Mouse (Mus musculus) midbrain, embryonic 14.5 days (tissue): Measurements from ENCODE around the gene Oas1h. TPM values are rescaled to one million over a fixed set of nuclear protein-coding genes. Genes with fewer than 3 reads are reported as not detected.
"Not testable (repeated sequence)": the region's sequence is repeated elsewhere in the genome, so short reads cannot be mapped to it uniquely, and the experiment has no call there.

Experiments used
- ATAC-seq: fragments of 200-750 bp; cut with Nextera tagmentation; 2 replicates; pipeline ENCODE4 v1.8.0; 2017; ENCODE audit warnings: moderate number of reproducible peaks, moderate library complexity; ENCODE audit not compliant: low FRiP score, low TSS enrichment
- DNase-seq: peaks from one replicate; pipeline ENCODE4 v3.0.0-alpha.2; 2015
- H3K27ac ChIP-seq: fragments of 300-500 bp; sonication (generic); replicated peaks from 2 replicates; pipeline ENCODE4 v1.5.1; 2014; ENCODE audit warnings: mild to moderate bottlenecking, low read depth, low read length, moderate library complexity
- H3K27me3 ChIP-seq: fragments of 300-500 bp; sonication (generic); 2 replicates; pipeline ENCODE4 v1.6.1; 2014; ENCODE audit warnings: low read length, control low read depth, mixed read lengths; ENCODE audit not compliant: control insufficient read depth, insufficient read depth
- H3K36me3 ChIP-seq: fragments of 300-500 bp; sonication (generic); 2 replicates; pipeline ENCODE4 v1.6.1; 2014; ENCODE audit warnings: low read length, control low read depth; ENCODE audit not compliant: control insufficient read depth, insufficient read depth
- H3K4me1 ChIP-seq: fragments of 300-500 bp; sonication (generic); 2 replicates; pipeline ENCODE4 v1.6.1; 2014; ENCODE audit warnings: mild to moderate bottlenecking, antibody characterized with exemption, low read length, control low read depth; ENCODE audit not compliant: control insufficient read depth, insufficient read depth
- H3K4me2 ChIP-seq: fragments of 300-500 bp; sonication (generic); 2 replicates; pipeline ENCODE4 v1.6.1; 2014; ENCODE audit warnings: mild to moderate bottlenecking, low read length, moderate library complexity
- H3K4me3 ChIP-seq: fragments of 300-500 bp; sonication (generic); replicated peaks from 2 replicates; pipeline ENCODE4 v1.5.1; 2014; ENCODE audit warnings: low read depth, low read length
- H3K9ac ChIP-seq: fragments of 300-500 bp; sonication (generic); replicated peaks from 2 replicates; pipeline ENCODE4 v1.6.1; 2014; ENCODE audit warnings: mild to moderate bottlenecking, low read length, moderate library complexity
- H3K9me3 ChIP-seq: fragments of 300-500 bp; sonication (generic); 2 replicates; pipeline ENCODE4 v1.6.1; 2016; ENCODE audit warnings: low read length, control low read depth, mixed read lengths; ENCODE audit not compliant: control insufficient read depth
- WGBS: fragments of 180-500 bp; shearing (Covaris S2); extraction: QIAGEN DNeasy Blood & Tissue Kit; methylation state at CpG from one replicate; pipeline ENCODE4 v1.1.7; 2014; 5-methylcytosine and 5-hydroxymethylcytosine counted together
- polyA plus RNA-seq: library from polyadenylated mRNA; unstranded; fragments of >200 nt; fragmentation: Nextera tagmentation; extraction: Ambion mirVana; gene quantifications from 2 replicates; pipeline ENCODE4 v1.2.1, GENCODE M21; 2014

Gene Oas1h
- polyA plus RNA-seq, 1 experiment from 2014 or later = not detected

DNA sequence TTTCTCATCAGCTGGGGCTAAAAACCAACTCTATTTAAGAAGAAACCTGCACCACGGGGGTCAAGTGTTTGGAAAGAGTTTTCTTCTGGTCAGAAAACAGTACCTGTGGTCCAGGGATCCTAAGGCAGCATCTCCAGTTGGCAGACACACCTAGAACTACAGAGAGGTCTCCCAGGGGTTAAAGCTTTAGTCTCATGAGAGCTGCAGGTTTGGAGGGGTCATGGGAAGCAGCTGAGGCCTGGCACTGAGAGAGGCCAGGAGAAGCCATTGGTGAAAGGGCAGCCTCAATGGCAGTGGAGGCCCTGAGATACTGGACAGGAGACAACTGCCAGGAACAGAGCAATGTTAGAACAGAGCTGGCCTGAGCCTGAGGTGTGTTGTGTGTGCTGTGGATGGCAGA lies 39.4 kb downstream of the Oas1h start:
- no peaks in the 10 kb centered on the region for H3K4me1 ChIP-seq
- no peak overlapping the region for H3K27ac ChIP-seq
- 56% methylated on average over 1 of the region's 1 CpGs for WGBS
- no peak for ATAC-seq
- no peaks in the 10 kb centered on the region for H3K36me3 ChIP-seq
- no peak overlapping the region for H3K4me3 ChIP-seq
- DNase-seq = no peak
- H3K9me3 ChIP-seq = no peaks in the 10 kb centered on the region
- H3K4me2 ChIP-seq = no peak overlapping the region
- H3K9ac ChIP-seq = no peak overlapping the region
- H3K27me3 ChIP-seq = no peaks in the 10 kb centered on the region

DNA sequence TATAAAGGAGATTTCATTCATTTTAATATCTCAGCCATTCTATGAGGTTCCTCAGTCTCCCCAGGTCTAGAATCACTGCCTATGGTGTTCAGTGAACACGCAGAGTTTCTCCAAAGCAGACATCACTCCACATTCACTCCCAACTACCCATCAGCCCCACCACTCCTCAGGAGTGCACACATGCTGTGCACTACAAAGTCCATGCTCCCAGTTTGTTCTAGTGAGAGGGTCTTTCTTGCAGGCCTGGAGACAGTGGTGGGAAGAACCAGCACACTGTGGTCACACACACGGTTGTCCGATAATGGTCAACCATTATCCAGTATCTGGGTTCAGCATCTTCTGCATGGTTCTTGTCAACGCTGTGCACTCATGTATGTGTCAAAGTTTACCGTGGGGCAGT lies 40.8 kb downstream of the Oas1h start:
- Histone ChIP-seq H3K4me2 (no peak overlapping the region), H3K36me3 (no peaks in the 10 kb centered on the region), H3K9me3 (no peaks in the 10 kb centered on the region), H3K4me1 (no peaks in the 10 kb centered on the region), H3K4me3 (no peak overlapping the region), H3K27me3 (no peaks in the 10 kb centered on the region), H3K27ac (no peak overlapping the region), H3K9ac (no peak overlapping the region)
- DNase-seq = no peak
- 91% methylated on average over 5 of the region's 5 CpGs for WGBS
- no peak for ATAC-seq

DNA sequence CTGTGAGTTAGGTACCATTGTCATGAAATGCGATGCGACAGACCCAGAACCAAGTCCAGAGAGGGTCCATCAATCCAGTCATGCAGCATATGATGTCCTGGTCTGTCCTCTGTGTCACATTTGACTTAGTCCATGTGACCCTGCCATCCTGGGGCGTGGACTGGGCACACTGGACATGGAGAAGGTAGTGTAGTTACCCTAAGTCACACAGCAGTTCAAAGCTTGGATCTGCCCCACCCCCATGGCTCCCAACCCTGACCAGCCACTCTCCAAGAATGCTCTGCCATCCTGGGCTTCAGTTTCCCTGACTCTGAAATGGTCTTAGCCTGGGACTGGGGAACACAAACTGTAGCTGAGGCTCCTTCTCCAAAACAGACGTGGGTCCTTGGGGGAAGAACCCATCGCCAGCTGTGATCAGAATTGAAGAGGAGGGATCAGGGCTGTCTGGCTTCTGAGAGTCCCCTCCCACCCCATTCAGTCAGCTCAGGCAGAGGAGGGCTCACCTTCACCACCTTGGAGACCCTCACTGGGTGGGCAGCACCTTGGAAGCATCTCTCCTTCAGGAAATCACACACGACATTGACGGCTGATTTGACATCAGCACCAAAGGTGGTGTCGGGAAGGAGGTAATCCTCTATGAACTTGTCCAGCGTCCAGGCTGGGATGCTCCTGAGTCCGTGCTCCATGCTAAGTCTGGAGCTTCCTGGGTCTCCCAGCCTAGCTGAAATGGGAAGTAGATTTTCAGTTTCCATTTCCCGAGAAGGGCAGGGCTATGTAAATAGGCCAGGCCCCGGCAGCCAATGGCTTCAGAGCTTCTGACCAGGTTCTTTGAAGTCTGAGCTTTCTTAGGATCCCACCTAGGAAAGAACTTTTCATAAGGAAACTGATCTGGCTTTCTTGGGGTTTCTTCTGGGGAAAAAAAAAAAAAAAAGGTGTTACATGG lies 45.8 kb downstream of the Oas1h start, which contains the start of gene Oas1a:
Gene Oas1a, minus strand, starts transcription at position 731 of the 943 bp plus-strand sequence.
- not testable (repeated sequence) for DNase-seq, H3K27ac ChIP-seq, ATAC-seq, H3K4me2 ChIP-seq, H3K9ac ChIP-seq, H3K27me3 ChIP-seq, H3K36me3 ChIP-seq, H3K9me3 ChIP-seq, H3K4me3 ChIP-seq, H3K4me1 ChIP-seq
- WGBS = 35% methylated on average over 9 of the region's 12 CpGs

DNA sequence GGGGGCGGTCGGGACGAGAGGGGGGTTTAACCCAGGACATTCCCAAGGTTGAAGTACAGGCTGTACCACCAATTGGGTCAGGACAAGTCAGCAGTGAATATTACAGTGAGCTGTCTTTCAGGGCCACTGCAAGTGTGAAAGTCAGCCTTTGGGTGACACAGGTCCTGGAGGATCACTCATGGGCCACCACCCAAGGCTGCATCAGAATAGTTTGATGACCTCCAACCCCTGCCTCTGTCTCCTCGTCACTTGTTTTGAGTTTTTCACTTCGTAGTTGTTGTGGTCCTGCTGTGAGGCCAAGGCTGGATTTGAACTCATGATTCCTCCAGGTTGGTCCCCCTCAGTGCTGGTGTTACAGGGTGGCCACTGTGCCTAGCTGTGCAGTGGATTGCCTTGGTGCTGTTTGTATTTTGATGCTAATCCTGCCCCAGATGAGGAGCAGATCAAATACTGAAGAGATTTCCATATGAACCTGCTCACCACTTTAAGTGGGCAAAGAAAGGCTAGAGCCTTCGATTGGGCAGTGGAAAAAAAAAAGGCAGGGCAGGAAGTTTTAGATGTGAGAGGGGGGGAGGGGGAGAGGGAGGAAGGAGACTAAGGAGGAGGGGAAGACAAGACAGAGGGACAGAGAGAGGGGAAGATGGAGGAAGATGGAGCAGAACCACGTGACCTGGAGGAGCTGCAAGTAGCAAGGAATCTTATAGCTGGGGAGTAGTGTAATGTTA lies 47.1 kb downstream of the Oas1h start:
- Histone ChIP-seq H3K9me3 (no peaks in the 10 kb centered on the region), H3K9ac (no peak overlapping the region), H3K27me3 (no peaks in the 10 kb centered on the region), H3K4me1 (no peaks in the 10 kb centered on the region), H3K4me2 (no peak overlapping the region), H3K4me3 (no peak overlapping the region), H3K27ac (no peak overlapping the region), H3K36me3 (no peaks in the 10 kb centered on the region)
- DNase-seq = no peak
- no peak for ATAC-seq
- 46% methylated on average over 7 of the region's 7 CpGs for WGBS

DNA sequence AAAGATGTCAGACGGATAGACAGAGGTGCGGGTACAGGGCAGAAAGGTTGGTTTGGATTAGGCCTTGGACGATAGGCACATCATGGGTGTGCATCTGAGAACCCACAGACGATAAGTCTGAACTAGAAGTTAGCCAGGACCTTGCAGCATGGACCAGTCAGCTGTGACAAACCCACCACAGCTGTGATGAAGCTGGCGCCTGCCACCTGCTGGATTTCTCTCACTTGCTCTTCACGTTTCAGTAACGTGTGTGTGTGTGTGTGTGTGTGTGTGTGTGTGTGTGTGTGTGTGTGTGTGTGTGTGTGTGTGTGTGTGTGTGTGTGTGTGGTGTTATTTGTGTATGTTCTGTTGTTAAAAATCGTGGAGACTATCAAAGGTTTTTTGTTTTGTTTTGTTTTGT lies 53.0 kb downstream of the Oas1h start, which contains the start of gene Oas1d:
Gene Oas1d, plus strand, starts transcription at position 333 of the 400 bp plus-strand sequence.
- not testable (repeated sequence) for H3K36me3 ChIP-seq, H3K4me3 ChIP-seq, H3K4me2 ChIP-seq, H3K4me1 ChIP-seq, DNase-seq, H3K9ac ChIP-seq, H3K27ac ChIP-seq, H3K9me3 ChIP-seq, ATAC-seq, H3K27me3 ChIP-seq
- 52% methylated on average over 8 of the region's 8 CpGs for WGBS

DNA sequence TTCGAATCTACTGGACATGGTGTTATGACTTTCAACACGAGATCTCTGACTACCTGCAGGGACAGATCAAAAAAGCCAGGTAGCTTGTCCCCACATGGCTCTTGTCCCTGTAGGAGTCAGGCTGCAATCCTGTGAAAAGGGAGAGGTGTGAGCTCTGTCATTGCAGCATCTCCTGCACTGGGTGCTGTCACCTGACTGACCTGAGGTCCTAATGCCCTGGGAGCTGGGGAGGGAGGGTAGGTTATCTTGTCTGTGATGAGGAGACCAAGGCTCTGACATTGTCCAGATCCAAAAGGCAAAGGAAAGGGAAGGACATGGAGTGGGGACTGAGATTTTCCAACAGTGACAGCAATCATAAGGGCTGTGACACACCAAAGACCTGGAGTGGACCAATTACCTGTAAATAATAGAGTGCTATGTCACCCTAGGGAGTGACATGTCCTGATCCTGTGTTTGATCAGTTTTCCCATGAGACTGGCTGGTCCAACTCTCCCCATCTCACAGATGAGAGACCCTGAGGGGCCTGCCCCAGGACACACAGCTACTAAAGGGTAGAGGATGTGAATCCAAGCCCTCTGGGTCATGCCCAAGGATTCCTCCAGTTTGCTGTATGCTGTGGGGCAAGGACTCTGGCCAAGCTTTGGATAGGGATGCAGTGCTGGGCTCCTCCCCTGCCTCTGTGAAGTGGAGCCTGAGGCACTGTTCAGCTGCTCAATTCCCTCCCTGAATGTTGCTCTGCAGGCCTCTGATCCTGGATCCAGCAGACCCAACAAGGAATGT lies 58.1 kb downstream of the Oas1h start:
- not testable (repeated sequence) for H3K9ac ChIP-seq, H3K4me1 ChIP-seq, H3K9me3 ChIP-seq, H3K36me3 ChIP-seq, H3K4me3 ChIP-seq, H3K27me3 ChIP-seq, H3K4me2 ChIP-seq, ATAC-seq, H3K27ac ChIP-seq, DNase-seq
- WGBS = 75% methylated on average over 2 of the region's 2 CpGs

DNA sequence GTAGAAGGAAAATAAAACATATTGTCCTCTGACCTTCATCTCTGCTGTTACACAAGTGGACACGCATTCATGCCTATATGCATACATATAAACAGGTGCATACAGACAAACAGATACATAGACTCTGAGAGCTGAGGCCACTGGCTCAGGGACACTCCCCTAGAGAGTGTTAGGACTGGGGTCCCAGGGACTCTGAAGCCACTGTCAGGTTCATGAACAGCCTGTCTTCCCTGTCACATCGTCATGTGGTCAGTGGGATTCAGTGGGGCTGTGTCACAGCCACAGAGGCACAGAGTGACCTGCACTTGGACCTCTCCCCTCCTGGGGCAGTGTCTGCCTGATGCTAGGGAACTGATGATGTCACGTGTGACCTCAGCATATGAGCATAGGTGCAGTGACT lies 59.1 kb downstream of the Oas1h start:
- H3K4me1 ChIP-seq = no peaks in the 10 kb centered on the region
- 86% methylated on average over 3 of the region's 3 CpGs for WGBS

More for the DNA sequence above, 59.1 kb downstream of the Oas1h start:
- H3K4me2 ChIP-seq = no peak overlapping the region
- ATAC-seq (no peak), DNase-seq (no peak)
- H3K9ac ChIP-seq = no peak overlapping the region
- H3K27me3 ChIP-seq = no peaks in the 10 kb centered on the region
- no peak overlapping the region for H3K4me3 ChIP-seq
- H3K36me3 ChIP-seq = no peaks in the 10 kb centered on the region
- no peak overlapping the region for H3K27ac ChIP-seq
- H3K9me3 ChIP-seq = no peaks in the 10 kb centered on the region
